Mouse (Mus musculus) layer of hippocampus, adult 8-10 months (tissue): Measurements from ENCODE around the gene Frrs1. TPM values are rescaled to one million over a fixed set of nuclear protein-coding genes. Genes with fewer than 3 reads are reported as not detected.

Source experiments
- total RNA-seq, 4 experiments: library from RNA; stranded (reverse); gene quantifications; 2 replicates each; pipeline ENCODE4 v1.2.4; 2022

Frrs1 gene
- total RNA-seq, 4 experiments from 2014 or later, result 0.47 to 3.0 (median 1.5) TPM

Other genes starting within 250 kb of the Frrs1 start
- gene Trmt13, start 244.9 kb upstream of the Frrs1 start, total RNA-seq, result 10 to 100 TPM; 18.4 to 26.2 (median 20.4) TPM
- 10 to 100 TPM; 55.4 to 62.1 (median 59.8) TPM for gene Mfsd14a, start 196.8 kb upstream of the Frrs1 start, total RNA-seq
- not detected for gene Gm43191, start 178.2 kb upstream of the Frrs1 start, total RNA-seq
- gene Slc35a3, start 146.6 kb upstream of the Frrs1 start, total RNA-seq, result 10 to 100 TPM; 16.3 to 18.2 (median 17.5) TPM
- 10 to 100 TPM; 26.4 to 27.8 (median 27.1) TPM for gene Agl, start 51.3 kb upstream of the Frrs1 start, total RNA-seq
- gene 4930455H04Rik, start 108.8 kb downstream of the Frrs1 start, total RNA-seq, result not detected
- 10 to 100 TPM; 23.0 to 27.6 (median 26.1) TPM for gene Palmd, start 109.5 kb downstream of the Frrs1 start, total RNA-seq